In genomic region chr5:43360298-43360697, GRCm38 (mm10) we compare ENCODE assay signal across 8 mouse cellular contexts.
A peak's percentile ranks its signal among the peaks of the same experiment; 100 is the strongest.
DNase-seq lines count a peak whose midpoint lies in the region; ATAC-seq and TF ChIP-seq lines count a peak whose summit lies in the region.

No protein-coding gene starts in this region.

- peak; percentile 37 for DNase-seq in hindbrain, embryonic 11.5 days (ENCODE audit: low spot score)
- DNase-seq in 3T3-L1 (ENCODE audit: low read depth, low spot score) (peak; percentile 85), ES-E14 (ENCODE audit: low read depth, low spot score) (peak; percentile 19)
- peak; percentile 56 for DNase-seq in lung, postnatal 10 days
- no peak for DNase-seq in spleen, adult 12 weeks (ENCODE audit: low spot score)

- TF ChIP-seq CTCF in cortical plate, adult 2 months (IDR thresholded peaks at IDR 0.05; ENCODE audit: extremely low read depth, insufficient read depth, low read length): peak; percentile 58

- 53% methylated on average over 3 of the region's 3 CpGs for WGBS in hindbrain, embryonic 11.5 days
- WGBS in hindbrain, embryonic 13.5 days: 57% methylated on average over 3 of the region's 3 CpGs

- H3K27me3 ChIP-seq in hindbrain, embryonic 11.5 days (ENCODE audit: control insufficient read depth, insufficient read depth, low read length): no peaks in the 10 kb centered on the region
- H3K27me3 ChIP-seq in hindbrain, embryonic 13.5 days: no peaks in the 10 kb centered on the region

- H3K9ac ChIP-seq in hindbrain, embryonic 11.5 days (ENCODE audit: low read depth, low read length): no peak overlapping the region
- H3K9ac ChIP-seq in hindbrain, embryonic 13.5 days: no peak overlapping the region
- H3K9ac ChIP-seq in ES-E14 (ENCODE audit: insufficient read depth, low read depth, low read length, poor library complexity, severe bottlenecking): no peak overlapping the region

- ATAC-seq in hindbrain, embryonic 11.5 days (ENCODE audit: low FRiP score): no peak
- no peak for ATAC-seq in hindbrain, embryonic 13.5 days (ENCODE audit: low FRiP score)
- no peak for ATAC-seq in inflammation-experienced regulatory T-cells, adult 6 months

- no peaks in the 10 kb centered on the region for H3K4me1 ChIP-seq in hindbrain, embryonic 11.5 days (replicated peaks; ENCODE audit: control insufficient read depth, insufficient read depth, low read length)
- peaks cover 9% of the 10 kb centered on the region; the same call in 1 of the 2 replicates for H3K4me1 ChIP-seq in hindbrain, embryonic 13.5 days (replicated peaks)
- peaks cover 4 to 6% of the 10 kb centered on the region in 2 experiments; a peak in 1 of 4 replicates for H3K4me1 ChIP-seq in ES-E14 (ENCODE audit: control insufficient read depth in 2 of 2, insufficient read depth in 2 of 2, low read length in 2 of 2, poor library complexity in 1 of 2)
- H3K4me1 ChIP-seq in cortical plate, adult 2 months (ENCODE audit: control insufficient read depth, insufficient read depth, low read length): peaks cover 1% of the 10 kb centered on the region

- in situ Hi-C loops in ES-E14 (cut with MboI; ENCODE audit: low sequenced_read_pairs in 2 of 2, unreplicated experiment in 2 of 2): no loop called here

- H3K27ac ChIP-seq in hindbrain, embryonic 11.5 days (ENCODE audit: low read depth, low read length): no peak overlapping the region
- no peak overlapping the region for H3K27ac ChIP-seq in hindbrain, embryonic 13.5 days
- H3K27ac ChIP-seq in ES-E14 (ENCODE audit: insufficient read depth, low read depth, low read length, poor library complexity, severe bottlenecking): no peak overlapping the region
- no peak overlapping the region for H3K27ac ChIP-seq in cortical plate, adult 2 months (ENCODE audit: insufficient read depth, low read length)

- H3K36me3 ChIP-seq in hindbrain, embryonic 11.5 days (ENCODE audit: control insufficient read depth, insufficient read depth, low read length): no peaks in the 10 kb centered on the region
- no peaks in the 10 kb centered on the region for H3K36me3 ChIP-seq in hindbrain, embryonic 13.5 days
- H3K36me3 ChIP-seq in ES-E14 (ENCODE audit: control insufficient read depth, insufficient read depth, low read length, poor library complexity, severe bottlenecking): no peaks in the 10 kb centered on the region

- H3K4me3 ChIP-seq in hindbrain, embryonic 11.5 days (ENCODE audit: low read depth, low read length): no peak overlapping the region
- H3K4me3 ChIP-seq in hindbrain, embryonic 13.5 days: no peak overlapping the region
- H3K4me3 ChIP-seq in ES-E14 (ENCODE audit: insufficient read depth in 1 of 2, low read depth in 1 of 2, low read length in 2 of 2, poor library complexity in 1 of 2, severe bottlenecking in 1 of 2): no peak overlapping the region
- no peak overlapping the region for H3K4me3 ChIP-seq in cortical plate, adult 2 months (ENCODE audit: insufficient read depth, low read length)

- H3K9me3 ChIP-seq in hindbrain, embryonic 11.5 days (ENCODE audit: control insufficient read depth, low read length): no peaks in the 10 kb centered on the region
- H3K9me3 ChIP-seq in hindbrain, embryonic 13.5 days: no peaks in the 10 kb centered on the region
- H3K9me3 ChIP-seq in ES-E14 (ENCODE audit: control insufficient read depth, insufficient read depth, low read depth, low read length): no peaks in the 10 kb centered on the region

- no peak overlapping the region for H3K4me2 ChIP-seq in hindbrain, embryonic 11.5 days (replicated peaks; ENCODE audit: low read depth, low read length)
- H3K4me2 ChIP-seq in hindbrain, embryonic 13.5 days: no peak overlapping the region

- TF ChIP-seq POLR2A in cortical plate, adult 2 months (IDR thresholded peaks at IDR 0.05; ENCODE audit: extremely low read depth, insufficient read depth, low read length): no peak

TF ChIP-seq in ES-E14, 5 proteins besides CTCF, POLR2A, EP300 and RAD21:
- TF ChIP-seq ZC3H11A (IDR thresholded peaks at IDR 0.05; ENCODE audit: borderline replicate concordance, low read depth, low read length) (0 out of 2 replicates have a peak, but pooled peaks have one; percentile 28), CHD2 (IDR thresholded peaks at IDR 0.05; ENCODE audit: low read depth, low read length) (no peak)
